Mouse (Mus musculus) kidney, adult 2 months (tissue): ENCODE results near the gene P3h2. TPM values are rescaled to one million over a fixed set of nuclear protein-coding genes. Genes with fewer than 3 reads are reported as not detected.

Experiments
- DNase-seq: peaks from one replicate; pipeline ENCODE4 v3.0.0; 2021
- H3K27ac ChIP-seq: fragments of 200-500 bp; 2 replicates; pipeline ENCODE4 v1.5.1; 2012; ENCODE audit warnings: low read depth, low read length, control low read depth, inconsistent platforms; ENCODE audit not compliant: insufficient read depth
- H3K27me3 ChIP-seq: fragments of 200-500 bp; replicated peaks from 2 replicates; pipeline ENCODE4 v1.6.1; 2012; ENCODE audit warnings: mild to moderate bottlenecking, moderate library complexity, low read length, inconsistent platforms; ENCODE audit not compliant: control insufficient read depth, insufficient read depth
- H3K36me3 ChIP-seq: fragments of 200-500 bp; 2 replicates; pipeline ENCODE4 v1.6.1; 2012; ENCODE audit warnings: mild to moderate bottlenecking, moderate library complexity, low read length, inconsistent platforms; ENCODE audit not compliant: control insufficient read depth, insufficient read depth
- H3K4me1 ChIP-seq: fragments of 200-500 bp; 2 replicates; pipeline ENCODE4 v1.6.1; 2011; ENCODE audit warnings: low read length; ENCODE audit not compliant: control insufficient read depth, insufficient read depth
- H3K4me3 ChIP-seq: fragments of 200-500 bp; 2 replicates; pipeline ENCODE4 v1.5.1; 2011; ENCODE audit warnings: mild to moderate bottlenecking, low read depth, low read length, control low read depth; ENCODE audit not compliant: insufficient read depth
- CTCF ChIP-seq: fragments of 200-500 bp; conservative IDR thresholded peaks from 2 replicates; pipeline ENCODE4 v1.5.1; 2011; ENCODE audit warnings: low read depth, mild to moderate bottlenecking, control low read depth, low read length, moderate library complexity, mixed read lengths; ENCODE audit not compliant: insufficient read depth, insufficient read length
- POLR2A ChIP-seq: fragments of 200-500 bp; IDR thresholded peaks from one replicate; pipeline ENCODE4 v1.6.1; 2011; ENCODE audit warnings: low read depth, low read length, control low read depth
- WGBS: fragments of 180-500 bp; shearing (Covaris S2); methylation state at CpG from one replicate; pipeline ENCODE4 v1.1.7; 2018; 5-methylcytosine and 5-hydroxymethylcytosine counted together
- polyA plus RNA-seq: library from polyadenylated mRNA; depleted of rRNA; stranded (reverse); fragments of >200 nt; gene quantifications from 2 replicates; pipeline ENCODE4 v1.2.3, GENCODE M21; 2012

Gene P3h2
- polyA plus RNA-seq, 1 experiment, result 60.1 TPM

DNA sequence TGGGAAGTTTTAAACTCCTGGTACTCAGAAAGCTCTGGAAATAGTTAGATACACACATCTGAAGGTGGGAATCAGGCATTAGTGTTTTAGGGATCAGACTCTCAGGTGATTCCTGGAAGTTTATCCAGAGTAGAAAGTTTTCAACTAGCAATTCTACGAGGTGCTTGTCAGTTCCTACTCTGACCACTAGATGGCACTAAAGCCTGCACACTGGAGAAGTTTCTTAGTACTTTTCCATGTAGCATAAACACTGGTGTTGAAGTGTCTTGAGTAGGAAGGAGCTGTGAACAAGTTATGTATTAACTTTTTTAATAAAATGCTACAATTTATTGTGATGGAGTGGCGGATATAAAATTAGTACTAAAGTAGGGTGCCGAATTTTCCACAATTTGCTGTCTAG lies 141.7 kb downstream of the P3h2 start:
- DNase-seq, result peak; percentile 78
- Histone ChIP-seq H3K27me3 (no peaks in the 10 kb centered on the region), H3K27ac (no peak overlapping the region), H3K36me3 (peaks cover 19% of the 10 kb centered on the region), H3K4me3 (no peak overlapping the region), H3K4me1 (no peaks in the 10 kb centered on the region)
- peak; percentile 25; the same call in 1 of the 2 replicates for TF ChIP-seq CTCF
- no peak for TF ChIP-seq POLR2A
- WGBS, result 10% methylated on average over 3 of the region's 3 CpGs

DNA sequence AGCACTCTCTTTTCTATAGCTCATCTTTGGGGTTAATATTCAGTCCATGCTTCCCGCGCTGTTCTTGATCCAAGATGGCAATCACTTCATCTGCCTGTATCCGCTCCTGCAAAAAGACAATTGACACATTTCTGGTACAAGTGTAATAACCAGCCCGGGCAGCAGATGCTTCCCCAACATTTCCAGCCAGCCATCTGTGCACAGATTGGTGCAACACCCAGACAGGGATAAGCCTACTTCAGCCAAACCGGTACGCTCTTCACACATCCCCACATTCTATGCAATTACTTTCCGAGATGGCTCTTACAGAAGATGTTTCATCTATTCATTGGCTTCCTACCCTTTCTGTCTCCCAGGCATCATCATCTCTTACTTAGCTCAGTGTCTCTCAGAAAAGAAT lies 145.2 kb downstream of the P3h2 start:
- Histone ChIP-seq H3K4me3 (no peak overlapping the region), H3K36me3 (peaks cover 13% of the 10 kb centered on the region), H3K27ac (no peak overlapping the region), H3K4me1 (no peaks in the 10 kb centered on the region; the same call in 1 of the 2 replicates), H3K27me3 (no peaks in the 10 kb centered on the region)
- WGBS, result 95% methylated on average over 7 of the region's 7 CpGs
- TF ChIP-seq POLR2A, result no peak
- no peak for TF ChIP-seq CTCF
- DNase-seq, result no peak

DNA sequence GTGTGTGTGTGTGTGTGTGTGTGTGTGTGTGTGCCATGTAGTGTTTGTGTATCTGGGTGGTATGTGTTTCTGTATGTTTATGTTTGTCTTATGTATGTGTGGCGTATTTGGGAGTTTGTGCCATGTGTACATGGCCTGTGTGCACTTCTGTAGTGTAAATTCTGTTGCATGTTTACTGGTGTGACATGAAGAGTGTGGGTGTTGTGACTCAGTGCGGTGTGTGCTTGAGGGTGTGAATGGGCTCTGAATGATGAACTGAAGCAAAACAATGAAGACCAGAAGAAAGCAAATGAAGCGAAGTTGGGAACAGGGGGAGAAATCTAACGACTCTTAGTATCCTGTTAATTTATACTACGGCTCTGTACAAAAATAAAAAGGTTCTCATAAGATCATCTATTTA lies 145.7 kb downstream of the P3h2 start:
- Histone ChIP-seq H3K36me3 (peaks cover 11% of the 10 kb centered on the region), H3K4me3 (no peak overlapping the region), H3K4me1 (no peaks in the 10 kb centered on the region; the same call in 1 of the 2 replicates), H3K27me3 (no peaks in the 10 kb centered on the region), H3K27ac (no peak overlapping the region)
- no peak for DNase-seq
- 90% methylated on average over 5 of the region's 5 CpGs for whole genome bisulfite sequencing
- no peak for TF ChIP-seq POLR2A
- no peak for TF ChIP-seq CTCF

DNA sequence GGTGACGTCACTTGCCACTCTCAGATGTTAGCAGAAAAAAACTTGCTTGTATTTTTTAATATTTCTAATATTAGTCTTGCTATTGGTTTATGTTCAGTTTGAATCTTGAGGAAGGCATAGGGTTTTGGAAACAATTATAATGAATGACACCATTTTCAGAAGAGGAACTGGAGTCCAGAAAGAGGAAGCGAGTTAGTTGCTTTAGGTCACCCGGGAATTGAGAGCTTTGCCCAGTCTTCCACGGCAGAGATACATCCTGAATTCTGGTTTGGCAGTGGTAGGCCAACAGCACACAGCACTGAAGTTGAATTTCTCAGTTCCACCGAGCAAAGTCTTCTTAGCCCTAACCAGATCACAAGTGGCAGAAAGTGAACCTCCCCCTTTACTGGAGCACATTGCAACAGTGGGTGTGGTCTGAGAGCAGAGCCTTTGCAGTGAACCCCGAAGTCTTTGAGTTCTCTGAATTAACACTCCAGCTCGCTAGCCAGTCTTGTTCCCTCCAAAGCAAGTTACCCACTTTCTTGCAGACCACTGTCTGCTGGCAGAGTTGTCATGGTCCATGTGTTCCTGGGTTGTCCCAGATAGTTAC lies 146.8 kb downstream of the P3h2 start:
- Histone ChIP-seq H3K27me3 (no peaks in the 10 kb centered on the region), H3K4me3 (no peak overlapping the region), H3K4me1 (no peaks in the 10 kb centered on the region; the same call in 1 of the 2 replicates), H3K36me3 (peaks cover 10% of the 10 kb centered on the region), H3K27ac (no peak overlapping the region)
- WGBS, result 48% methylated on average over 7 of the region's 7 CpGs
- peak; percentile 12 for DNase-seq
- TF ChIP-seq CTCF, result no peak
- no peak for TF ChIP-seq POLR2A

- Histone ChIP-seq H3K4me1 (no peaks in the 10 kb centered on the region; the same call in 1 of the 2 replicates), H3K27me3 (no peaks in the 10 kb centered on the region), H3K36me3 (peaks cover 9% of the 10 kb centered on the region), H3K4me3 (no peak overlapping the region), H3K27ac (no peak overlapping the region)
- DNase-seq, result no peak
- 92% methylated on average over 10 of the region's 10 CpGs for WGBS
- TF ChIP-seq POLR2A (no peak), CTCF (no peak)
These were observed 147.4 kb downstream of the P3h2 start for GRCm38 (mm10) chr16:25958213-25958612.

- 0 out of 2 replicates have a peak overlapping the region, but pooled peaks have one; percentile 63 for H3K27ac ChIP-seq
- peaks cover 6% of the 10 kb centered on the region for H3K36me3 ChIP-seq
- no peak overlapping the region for H3K4me3 ChIP-seq
- TF ChIP-seq POLR2A (no peak), CTCF (no peak)
- no peaks in the 10 kb centered on the region for H3K27me3 ChIP-seq
- peak; percentile 44 for DNase-seq
- H3K4me1 ChIP-seq, result no peaks in the 10 kb centered on the region; the same call in 1 of the 2 replicates
- 71% methylated on average over 6 of the region's 6 CpGs for WGBS
These were observed 148.8 kb downstream of the P3h2 start for GRCm38 (mm10) chr16:25956831-25957230.

GRCm38 (mm10) chr16:25954614-25955013 lies 151.0 kb downstream of the P3h2 start:
- Histone ChIP-seq H3K36me3 (peaks cover 3% of the 10 kb centered on the region; the same call in 1 of the 2 replicates), H3K27me3 (no peaks in the 10 kb centered on the region), H3K4me1 (peaks cover 3% of the 10 kb centered on the region; the same call in 1 of the 2 replicates), H3K27ac (no peak overlapping the region), H3K4me3 (no peak overlapping the region)
- no peak for TF ChIP-seq CTCF
- TF ChIP-seq POLR2A, result no peak
- 93% methylated on average over 3 of the region's 3 CpGs for WGBS
- no peak for DNase-seq

GRCm38 (mm10) chr16:25953359-25953758 lies 152.2 kb downstream of the P3h2 start:
- 48% methylated on average over 5 of the region's 5 CpGs for WGBS
- no peaks in the 10 kb centered on the region for H3K27me3 ChIP-seq

More at GRCm38 (mm10) chr16:25953359-25953758, 152.2 kb downstream of the P3h2 start:
- TF ChIP-seq CTCF (no peak), POLR2A (no peak)
- Histone ChIP-seq H3K4me1 (peaks cover 4% of the 10 kb centered on the region; the same call in 1 of the 2 replicates), H3K36me3 (no peaks in the 10 kb centered on the region; the same call in 1 of the 2 replicates), H3K4me3 (no peak overlapping the region), H3K27ac (no peak overlapping the region)
- DNase-seq, result no peak
